Mouse (Mus musculus) liver, adult (tissue): ENCODE measurements around the gene Il10.

Experiments
- GATA4 ChIP-seq: IDR thresholded peaks from 2 replicates; pipeline ENCODE4 v1.6.1; 2014; ENCODE audit warnings: mild to moderate bottlenecking, low read length; ENCODE audit not compliant: insufficient replicate concordance

The Il10 gene

DNA sequence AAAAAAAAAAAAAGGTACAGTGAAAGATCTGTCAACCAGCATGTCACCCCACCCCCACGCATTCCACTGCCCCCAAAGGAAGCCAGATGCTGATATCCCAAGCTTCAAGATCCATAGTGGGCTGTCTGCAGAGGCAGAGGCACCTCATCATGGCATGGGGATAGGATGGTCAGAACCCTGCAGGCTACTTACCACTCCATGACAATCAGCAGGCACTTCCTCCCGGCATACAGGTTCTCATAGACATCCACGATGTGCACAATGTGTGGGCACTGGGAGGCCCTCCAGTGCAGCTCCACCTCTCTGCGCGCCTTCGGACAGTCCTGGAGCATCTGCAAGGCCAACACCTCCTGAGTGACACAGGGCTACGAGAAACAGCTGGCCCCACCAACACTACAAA is 38.8 kb downstream of the Il10 start:
- no peak for TF ChIP-seq GATA4

- TF ChIP-seq GATA4: no peak
Observed at GRCm38 (mm10) chr1:131059411-131059810, 39.8 kb downstream of the Il10 start.

GRCm38 (mm10) chr1:131059841-131060240 is 40.2 kb downstream of the Il10 start:
- TF ChIP-seq GATA4: no peak

- TF ChIP-seq GATA4: no peak
Observed at GRCm38 (mm10) chr1:131060290-131061253, 40.9 kb downstream of the Il10 start.

DNA sequence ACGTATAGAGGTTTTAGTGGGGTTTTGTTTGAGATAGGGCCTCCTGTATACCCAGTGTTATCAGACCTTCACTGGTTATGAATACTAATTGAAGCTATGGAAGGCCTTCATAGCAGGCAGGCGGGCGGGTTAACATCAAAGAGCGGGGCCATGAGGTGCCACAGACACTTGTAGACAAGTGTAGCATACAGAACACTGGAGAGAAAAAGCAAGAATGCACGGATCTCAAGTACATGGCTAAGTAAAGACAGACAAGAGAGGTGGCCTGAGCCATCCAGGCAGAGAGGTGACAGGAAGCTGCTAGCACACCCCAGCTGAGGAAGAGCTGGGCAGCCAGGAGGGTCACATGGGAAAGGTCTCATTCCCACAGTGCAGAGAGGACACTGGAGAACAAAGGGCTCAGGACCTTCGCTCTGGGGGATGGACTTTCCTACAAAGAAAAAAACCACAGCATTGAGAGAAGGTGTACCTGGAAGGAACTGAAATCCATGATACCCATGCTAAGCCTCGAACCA is 42.2 kb downstream of the Il10 start:
- TF ChIP-seq GATA4: no peak

DNA sequence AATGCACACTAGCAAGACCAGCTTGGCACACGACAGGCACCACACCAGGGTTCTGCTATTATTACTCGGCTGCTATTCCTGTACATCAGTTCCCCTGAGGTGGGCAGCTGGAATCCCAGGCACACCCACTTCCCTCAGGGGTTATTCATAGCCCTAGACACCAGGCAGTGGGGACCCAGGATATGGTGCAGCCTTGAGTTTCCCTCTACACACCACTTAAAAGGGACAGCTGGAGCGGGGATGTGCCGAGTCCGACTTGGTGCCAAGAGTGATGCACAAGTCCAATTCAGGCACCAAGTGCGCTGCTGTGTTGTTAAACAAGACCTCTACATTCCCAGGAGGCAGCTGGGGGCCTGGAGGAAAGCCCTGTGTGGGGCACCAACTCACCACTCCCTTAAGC is 43.2 kb downstream of the Il10 start:
- TF ChIP-seq GATA4: no peak

GRCm38 (mm10) chr1:131064202-131064601 is 44.6 kb downstream of the Il10 start:
- TF ChIP-seq GATA4: no peak

DNA sequence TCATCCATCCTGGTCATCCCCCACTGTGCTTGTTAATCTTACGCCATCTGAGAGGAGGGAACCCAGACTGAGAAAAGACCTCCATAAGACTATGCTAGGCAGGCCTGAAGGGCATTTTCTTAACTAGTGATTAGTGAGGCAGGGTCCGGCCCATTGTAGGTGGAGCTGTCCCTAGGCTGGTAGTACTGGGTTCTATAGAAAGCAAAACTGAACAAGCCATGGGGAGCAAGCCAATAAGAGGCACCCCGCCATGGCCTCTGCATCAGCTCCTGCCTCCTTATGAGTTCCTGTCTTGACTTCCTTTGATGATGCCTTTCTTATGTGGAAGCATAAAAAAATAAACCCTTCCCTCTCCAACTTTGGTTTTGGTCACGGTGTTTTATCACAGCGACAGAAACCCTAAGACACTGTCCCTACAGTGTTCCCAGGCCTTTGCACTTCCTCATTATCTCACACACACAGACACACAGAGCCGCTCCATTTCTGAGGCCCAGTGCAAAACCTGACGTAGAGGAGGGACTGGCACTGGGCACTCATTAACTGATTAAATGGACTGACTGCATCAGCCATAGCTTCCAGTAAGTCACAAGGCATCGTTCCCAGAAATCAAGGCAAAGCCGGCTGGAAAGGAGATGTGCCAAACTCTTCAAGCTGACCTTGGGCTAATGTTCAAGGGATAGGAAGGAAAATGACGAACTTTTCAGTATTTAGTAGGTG is 48.5 kb downstream of the Il10 start:
- TF ChIP-seq GATA4: no peak

DNA sequence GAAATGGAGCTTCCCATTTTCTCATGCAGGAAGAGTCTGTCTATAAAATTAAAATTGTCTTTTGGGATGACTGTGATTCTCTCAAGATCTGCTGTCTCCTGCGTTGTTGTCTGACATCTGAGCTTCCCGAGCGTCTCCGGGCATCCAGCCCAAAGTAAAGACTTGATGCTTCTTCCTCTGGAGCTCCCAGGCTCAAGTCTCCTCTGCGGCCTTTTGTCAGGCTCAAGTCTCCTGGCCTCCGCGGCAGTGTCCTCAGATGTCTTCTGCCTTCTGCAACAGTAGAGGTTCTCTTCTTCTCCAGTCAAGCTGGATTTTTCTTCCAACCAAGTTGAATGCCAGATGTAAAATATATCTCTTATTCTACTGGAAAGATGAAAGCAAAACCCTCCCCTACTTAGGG is 49.4 kb downstream of the Il10 start:
- no peak for TF ChIP-seq GATA4

DNA sequence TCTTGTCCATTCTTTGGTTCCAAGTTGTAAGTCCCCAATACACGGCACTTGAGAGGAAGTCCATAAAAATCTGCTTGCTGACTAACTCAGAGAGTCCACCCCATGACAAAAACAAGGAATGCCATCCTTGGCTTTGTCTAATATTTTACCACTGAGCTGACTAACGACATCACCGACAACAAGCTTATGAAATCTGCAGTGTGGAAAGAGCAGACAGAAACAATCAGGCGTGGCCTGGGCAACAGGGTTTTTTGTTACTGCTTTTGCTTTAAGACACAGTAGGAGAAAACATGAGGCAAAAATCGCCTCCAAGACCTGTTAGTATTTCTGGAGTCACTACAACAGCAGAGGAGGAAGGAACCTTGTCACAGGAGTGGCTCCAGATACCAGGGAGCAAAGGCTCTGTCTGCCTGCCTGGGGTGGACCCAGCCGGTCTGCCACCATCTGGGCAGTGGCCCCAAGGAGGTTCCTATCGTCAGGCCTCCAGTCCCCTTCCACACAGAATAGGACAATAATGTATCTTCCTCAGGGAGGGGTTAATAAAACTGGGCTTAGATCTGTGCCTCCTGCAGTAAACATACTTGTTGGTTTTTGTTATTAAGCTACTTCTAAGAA is 52.8 kb downstream of the Il10 start:
- TF ChIP-seq GATA4: no peak

DNA sequence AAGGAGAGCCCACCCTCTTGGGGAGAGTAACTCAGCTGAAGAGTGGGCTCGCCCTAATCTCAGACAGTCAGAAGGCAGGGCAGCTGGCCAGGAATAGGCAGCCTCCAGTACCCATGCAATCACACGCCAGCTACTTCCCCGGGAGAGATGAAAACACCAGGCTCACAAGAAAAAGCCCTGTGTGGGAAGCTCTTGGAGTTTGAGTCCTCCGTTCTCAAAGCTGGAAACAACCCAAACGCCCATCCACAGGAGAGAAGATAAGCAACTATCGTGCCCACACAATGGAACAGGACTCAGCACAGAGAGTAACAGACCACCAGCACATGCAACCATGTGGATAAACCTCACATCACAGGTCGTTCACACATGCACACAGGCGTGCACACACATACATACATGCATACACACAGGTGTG is 54.9 kb downstream of the Il10 start:
- no peak for TF ChIP-seq GATA4
